Mouse (Mus musculus) cortical plate, adult 2 months (tissue): ENCODE data around the gene Elf2.

Experiments
- CTCF ChIP-seq: fragments of 200-500 bp; IDR thresholded peaks from 2 replicates; pipeline ENCODE4 v1.5.1; 2011; ENCODE audit warnings: mild to moderate bottlenecking, control low read depth, low read length; ENCODE audit not compliant: insufficient read depth; ENCODE audit errors: extremely low read depth
- POLR2A ChIP-seq: fragments of 200-500 bp; IDR thresholded peaks from 2 replicates; pipeline ENCODE4 v1.6.1; 2011; ENCODE audit warnings: mild to moderate bottlenecking, low read length, control low read depth; ENCODE audit not compliant: insufficient read depth; ENCODE audit errors: extremely low read depth

DNA sequence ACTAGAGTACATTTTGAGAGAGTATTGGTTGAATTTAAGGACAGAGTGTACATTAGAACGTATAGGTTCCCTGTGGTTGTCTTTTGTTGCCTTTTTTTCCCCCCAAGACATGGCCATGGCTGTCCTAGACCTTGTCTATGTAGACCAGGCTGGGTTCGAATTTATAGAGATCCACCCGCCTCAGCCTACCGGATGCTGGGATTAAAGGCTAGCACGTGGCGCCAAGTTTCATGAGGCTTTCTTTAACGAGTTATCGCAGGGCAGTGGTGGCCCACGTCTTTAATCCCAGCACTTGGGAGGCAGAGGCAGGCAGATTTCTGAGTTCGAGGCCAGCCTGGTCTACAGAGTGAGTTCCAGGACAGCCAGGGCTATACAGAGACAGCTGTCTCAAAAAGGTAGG, 114.5 kb downstream of the Elf2 start:
- TF ChIP-seq POLR2A (no peak), CTCF (no peak)
